Mouse (Mus musculus): Measurements from ENCODE around the gene Gm10230.
"Not testable (repeated sequence)": the region's sequence is repeated elsewhere in the genome, so short reads cannot be mapped to it uniquely, and the experiment has no call there.

DNA sequence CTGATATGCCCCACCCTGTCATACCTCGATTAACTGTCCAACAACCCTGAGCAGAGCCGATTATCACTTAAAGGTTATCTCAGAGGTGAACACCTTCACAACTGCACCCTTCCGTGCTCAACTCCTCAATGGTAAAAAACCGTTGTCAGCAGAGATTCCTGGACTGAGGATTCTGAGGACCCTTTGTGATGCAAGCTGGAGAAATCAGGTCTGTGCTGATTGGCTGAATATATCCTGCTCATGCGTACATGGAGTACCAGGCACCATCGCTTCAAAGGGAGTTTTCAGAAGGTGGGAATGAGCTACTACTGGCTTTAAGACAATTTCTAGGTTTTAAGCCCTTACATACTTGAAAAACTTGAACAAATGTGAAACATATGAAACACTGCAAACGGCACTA is at the start of gene Gm10230:
- not testable (repeated sequence) for TF ChIP-seq CTCF (IDR thresholded peaks at IDR 0.05; ENCODE audit: insufficient read depth, low read length); POLR2A (IDR thresholded peaks at IDR 0.05; ENCODE audit: borderline replicate concordance, extremely low read depth, low read depth, low read length)
